Mouse (Mus musculus) lung, postnatal 4 days (tissue): Measurements from ENCODE around the gene Olfr1167.
"Not testable (repeated sequence)": the region's sequence is repeated elsewhere in the genome, so short reads cannot be mapped to it uniquely, and the experiment has no call there.

Experiments
- DNase-seq, 2 experiments: peaks; one replicate each; pipeline ENCODE4 v3.0.0; 2021

Gene Olfr1167

GRCm38 (mm10) chr2:88155093-88155492 is at the start of gene Olfr1167:
Gene Olfr1167 (minus strand): TSS chr2:88155193.
- not testable (repeated sequence) for DNase-seq

DNA sequence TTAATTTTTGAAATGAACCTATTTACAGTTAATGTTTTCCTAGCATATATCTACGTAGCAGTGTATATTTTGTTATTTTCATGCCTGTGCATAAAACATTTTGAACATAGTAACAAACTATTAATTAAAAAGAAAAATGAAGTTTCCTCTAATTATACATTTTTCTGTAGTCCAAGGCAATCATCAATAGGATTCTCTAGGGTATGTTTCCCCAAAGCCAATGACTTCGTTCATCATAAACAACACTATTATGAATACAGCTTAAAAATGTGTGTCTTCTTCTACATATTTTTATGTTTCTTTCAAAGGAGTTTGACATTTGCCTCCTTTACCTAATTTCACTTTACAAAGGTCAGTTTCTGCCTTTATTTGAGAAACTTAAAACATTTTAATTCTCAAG is 26.6 kb upstream of the Olfr1167 start, which contains the start of gene Olfr1168:
Olfr1168 (plus strand) TSS at position 301 of the 400 bp plus-strand sequence.
- DNase-seq = no peak

DNA sequence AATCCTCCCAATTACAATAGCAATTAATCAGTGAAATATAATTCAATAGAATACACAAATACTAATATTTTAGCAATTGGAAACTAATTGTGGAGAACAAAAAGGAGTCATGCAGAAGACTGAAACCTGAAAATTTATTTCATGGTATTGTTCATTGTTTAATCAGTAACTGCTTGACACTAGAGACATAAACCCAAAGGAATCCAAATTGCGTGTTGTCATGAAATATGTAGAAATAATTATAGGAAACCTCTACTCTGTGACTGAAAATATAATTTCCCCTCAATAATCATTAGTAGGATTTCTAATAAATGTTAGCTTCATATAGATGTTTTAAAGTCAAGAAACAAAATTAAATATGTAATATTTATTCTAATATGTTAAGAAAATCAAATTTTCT is 26.8 kb downstream of the Olfr1167 start, which contains the start of gene Olfr1166:
Olfr1166 (minus strand) TSS at position 101 of the 400 bp plus-strand sequence.
- DNase-seq = no peak
